Mouse (Mus musculus): ENCODE results near the gene Psmb7.

Psmb7 gene

GRCm38 (mm10) chr2:38544982-38545381, 98.9 kb downstream of the Psmb7 start:
- no peak for DNase-seq (ENCODE audit: low spot score in 2 of 2)

- no peak for DNase-seq (ENCODE audit: low spot score in 2 of 2)
Observed at GRCm38 (mm10) chr2:38544341-38544740, 99.5 kb downstream of the Psmb7 start.

GRCm38 (mm10) chr2:38543158-38543557, 100.7 kb downstream of the Psmb7 start:
- DNase-seq (ENCODE audit: low spot score in 2 of 2), result no peak

- DNase-seq (ENCODE audit: low spot score in 2 of 2), result no peak
Observed at GRCm38 (mm10) chr2:38542366-38542765, 101.5 kb downstream of the Psmb7 start.

- no peak for DNase-seq (ENCODE audit: low spot score in 2 of 2)
Observed at GRCm38 (mm10) chr2:38541570-38541969, 102.3 kb downstream of the Psmb7 start.

- no peak for DNase-seq (ENCODE audit: low spot score in 2 of 2)
Observed at GRCm38 (mm10) chr2:38541101-38541500, 102.8 kb downstream of the Psmb7 start.

- no peak for DNase-seq (ENCODE audit: low spot score in 2 of 2)
Observed at GRCm38 (mm10) chr2:38540666-38541065, 103.2 kb downstream of the Psmb7 start.

- DNase-seq (ENCODE audit: low spot score in 2 of 2), result no peak
Observed at GRCm38 (mm10) chr2:38539677-38540076, 104.2 kb downstream of the Psmb7 start.

All from frontal cortex, postnatal 14 days (tissue).